16 mouse cellular contexts compared by ENCODE assay signal in the genomic region with DNA sequence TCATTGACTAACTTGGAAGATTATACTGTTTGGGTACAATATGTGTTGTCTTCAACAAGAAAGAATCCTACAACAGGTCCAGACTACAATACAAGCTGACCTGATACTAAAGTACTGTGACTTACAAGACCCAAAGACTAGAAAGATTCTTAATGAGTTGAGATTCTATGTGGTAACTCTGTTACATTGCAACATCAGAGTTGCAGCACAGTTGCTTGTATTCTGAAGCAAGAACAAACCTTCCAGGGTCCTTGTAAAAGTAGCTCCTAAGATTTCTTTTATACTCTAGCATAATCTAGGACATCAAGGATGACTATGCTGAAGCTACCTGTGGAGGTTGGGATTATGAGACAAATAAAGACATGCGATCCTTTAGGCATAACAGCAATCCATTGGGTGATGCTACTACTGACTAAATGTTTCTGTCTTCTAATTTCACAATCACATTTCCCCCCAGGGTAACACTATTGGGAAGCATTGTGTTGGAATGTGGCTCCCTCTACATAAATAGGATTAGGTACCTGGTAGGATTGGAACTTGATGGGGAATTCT.
"Had no signal": no experiment of that assay in that cellular context is flagged by ENCODE, and none has a peak within 500 bp of the region (broad histone marks: within the 10 kb centered on the region; RNA-seq: fewer than 3 reads in every experiment).

No protein-coding gene starts in this region.

- DNase-seq: gastrocnemius, postnatal 14 days; heart, adult 18-20 months; heart, postnatal 10 days; heart, postnatal 4 days; kidney, adult 18-20 months; kidney, adult 9 months; kidney, postnatal 14 days; kidney, postnatal 36 days; layer of hippocampus, adult 9-11 months; layer of hippocampus, postnatal 36 days; left cerebral cortex, postnatal 4 days; liver, embryonic 13.5 days had no signal

- ATAC-seq: hindbrain, embryonic 16.5 days; inflammation-experienced regulatory T-cells, adult 6 months; intestine, embryonic 15.5 days; intestine, postnatal 0 days had no signal
